ENCODE assay signal across 8 mouse cellular contexts in genomic region chr4:32387479-32388240, GRCm38 (mm10).
DNase-seq lines count a peak whose midpoint lies in the region; ATAC-seq and TF ChIP-seq lines count a peak whose summit lies in the region.

No protein-coding gene starts in this region.

- TF ChIP-seq CTCF in MEL (IDR thresholded peaks at IDR 0.05 in 2 of 3, conservative IDR thresholded peaks at IDR 0.05 in 1 of 3; ENCODE audit: control insufficient read depth in 1 of 3, insufficient read depth in 1 of 3, low read depth in 2 of 3, low read length in 3 of 3, poor library complexity in 1 of 3, severe bottlenecking in 1 of 3) = no peak

- DNase-seq in layer of hippocampus, adult 9-11 months = peak; percentile 59
- DNase-seq in layer of hippocampus, adult 9-10 months (ENCODE audit: low spot score) = no peak
- peak; percentile 50 for DNase-seq in MEL (ENCODE audit: low read depth, low spot score)
- peak; percentile 78 for DNase-seq in heart, postnatal 4 days
- DNase-seq in ovary, postnatal 36 days (ENCODE audit: low spot score) = peak; percentile 45
- DNase-seq in retina, postnatal 1 day = no peak

- no peaks in the 10 kb centered on the region for H3K9me3 ChIP-seq in MEL (replicated peaks; ENCODE audit: insufficient read depth, low read length)
- no peaks in the 10 kb centered on the region for H3K9me3 ChIP-seq in forebrain, embryonic 12.5 days
- H3K9me3 ChIP-seq in liver, embryonic 12.5 days (replicated peaks) = no peaks in the 10 kb centered on the region

- WGBS in forebrain, embryonic 12.5 days = 69% methylated on average over 11 of the region's 11 CpGs
- WGBS in liver, embryonic 12.5 days (ENCODE audit: insufficient replicate concordance) = 16% methylated on average over 11 of the region's 11 CpGs

- no peak for TF ChIP-seq POLR2A in MEL (IDR thresholded peaks at IDR 0.05; ENCODE audit: control insufficient read depth in 1 of 2, insufficient read depth in 1 of 2, low read depth in 1 of 2, low read length in 2 of 2, poor library complexity in 1 of 2)

- TF ChIP-seq EP300 in MEL (IDR thresholded peaks at IDR 0.05; ENCODE audit: low read depth in 1 of 2, low read length in 2 of 2) = peak; percentile 55 to 63; a peak in 3 of 4 replicates

- H3K4me1 ChIP-seq in MEL (ENCODE audit: control insufficient read depth in 1 of 2, insufficient read depth in 2 of 2, low read length in 2 of 2) = peaks cover 0 to 7% of the 10 kb centered on the region in 2 experiments; a peak in 1 of 4 replicates
- peaks cover 35% of the 10 kb centered on the region for H3K4me1 ChIP-seq in forebrain, embryonic 12.5 days
- peaks cover 29% of the 10 kb centered on the region for H3K4me1 ChIP-seq in liver, embryonic 12.5 days

- H3K27ac ChIP-seq in MEL (ENCODE audit: control insufficient read depth, low read depth, low read length) = no peak overlapping the region
- H3K27ac ChIP-seq in forebrain, embryonic 12.5 days = peak overlapping the region; percentile 50; the same call in 1 of the 2 replicates
- H3K27ac ChIP-seq in liver, embryonic 12.5 days = no peak overlapping the region

- H3K79me2 ChIP-seq in MEL (ENCODE audit: control insufficient read depth, insufficient read depth, low read length, poor library complexity) = no peaks in the 10 kb centered on the region

- ATAC-seq in forebrain, embryonic 12.5 days (ENCODE audit: low FRiP score) = no peak
- ATAC-seq in liver, embryonic 12.5 days = peak; percentile 58

- H3K36me3 ChIP-seq in MEL (ENCODE audit: control insufficient read depth in 1 of 2, insufficient read depth in 2 of 2, low read length in 2 of 2) = peaks cover 0 to 5% of the 10 kb centered on the region in 2 experiments; a peak in 1 of 4 replicates
- H3K36me3 ChIP-seq in forebrain, embryonic 12.5 days (replicated peaks) = no peaks in the 10 kb centered on the region
- no peaks in the 10 kb centered on the region for H3K36me3 ChIP-seq in liver, embryonic 12.5 days

- H3K4me2 ChIP-seq in forebrain, embryonic 12.5 days = no peak overlapping the region
- H3K4me2 ChIP-seq in liver, embryonic 12.5 days = no peak overlapping the region; the same call in 1 of the 2 replicates

- no peak overlapping the region for H3K4me3 ChIP-seq in MEL (ENCODE audit: control insufficient read depth in 1 of 2, insufficient read depth in 1 of 2, low read depth in 2 of 2, low read length in 2 of 2)
- H3K4me3 ChIP-seq in forebrain, embryonic 12.5 days (replicated peaks) = no peak overlapping the region
- no peak overlapping the region for H3K4me3 ChIP-seq in liver, embryonic 12.5 days

- no peak for TF ChIP-seq RAD21 in MEL (IDR thresholded peaks at IDR 0.05; ENCODE audit: low read depth, low read length)

- H3K27me3 ChIP-seq in MEL (ENCODE audit: control insufficient read depth in 1 of 2, insufficient read depth in 2 of 2, low read length in 2 of 2) = peaks cover 1 to 2% of the 10 kb centered on the region in 2 experiments; a peak in 2 of 4 replicates
- H3K27me3 ChIP-seq in forebrain, embryonic 12.5 days = no peaks in the 10 kb centered on the region
- H3K27me3 ChIP-seq in liver, embryonic 12.5 days (replicated peaks) = no peaks in the 10 kb centered on the region

- H3K9ac ChIP-seq in MEL (ENCODE audit: control insufficient read depth, low read depth, low read length, poor library complexity, severe bottlenecking) = no peak overlapping the region
- no peak overlapping the region for H3K9ac ChIP-seq in forebrain, embryonic 12.5 days
- no peak overlapping the region for H3K9ac ChIP-seq in liver, embryonic 12.5 days

TF ChIP-seq in MEL, 35 proteins besides CTCF, POLR2A, EP300 and RAD21:
- TF ChIP-seq RCOR1 (IDR thresholded peaks at IDR 0.05; ENCODE audit: low read depth, low read length) = peak; percentile 30; the same call in 1 of the 2 replicates
- no peak for TF ChIP-seq MXI1 (IDR thresholded peaks at IDR 0.05; ENCODE audit: low read depth, low read length)
- peak; percentile 50 for TF ChIP-seq GATA1 (IDR thresholded peaks at IDR 0.05; ENCODE audit: low read depth, low read length)
- TF ChIP-seq ZNF384 (IDR thresholded peaks at IDR 0.05; ENCODE audit: low read depth, low read length) = peak; percentile 23; the same call in 1 of the 2 replicates
- TF ChIP-seq POLR2AphosphoS2 (IDR thresholded peaks at IDR 0.05; ENCODE audit: low read length) = no peak
- no peak for TF ChIP-seq USF2 (IDR thresholded peaks at IDR 0.05; ENCODE audit: borderline replicate concordance in 1 of 2, insufficient read depth in 1 of 2, low read depth in 1 of 2, low read length in 2 of 2)
- peak; percentile 31; the same call in 1 of the 2 replicates for TF ChIP-seq TCF12 (IDR thresholded peaks at IDR 0.05; ENCODE audit: low read depth, low read length)
- TF ChIP-seq CHD1 (IDR thresholded peaks at IDR 0.05; ENCODE audit: low read depth, low read length) = no peak
- no peak for TF ChIP-seq HCFC1 (IDR thresholded peaks at IDR 0.05; ENCODE audit: low read depth, low read length)
- TF ChIP-seq ETS1 (IDR thresholded peaks at IDR 0.05; ENCODE audit: low read depth, low read length) = peak; percentile 58

Comparison
In these comparisons a context has a peak if more than half of its experiments do, and no peak if none do; other contexts are left out.
1. DNase-seq: peak in layer of hippocampus, adult 9-11 months (single experiment), MEL (single experiment), heart, postnatal 4 days (single experiment) and ovary, postnatal 36 days (single experiment); none in layer of hippocampus, adult 9-10 months (single experiment) and retina, postnatal 1 day (single experiment).